Mouse (Mus musculus): ENCODE data around the gene Btbd35f4. TPM values are rescaled to one million over a fixed set of nuclear protein-coding genes. Genes with fewer than 3 reads are reported as not detected.
"Not testable (repeated sequence)": the region's sequence is repeated elsewhere in the genome, so short reads cannot be mapped to it uniquely, and the experiment has no call there.

Btbd35f4 gene
- not detected for polyA plus RNA-seq (2017; shearing (Covaris generic))

DNA sequence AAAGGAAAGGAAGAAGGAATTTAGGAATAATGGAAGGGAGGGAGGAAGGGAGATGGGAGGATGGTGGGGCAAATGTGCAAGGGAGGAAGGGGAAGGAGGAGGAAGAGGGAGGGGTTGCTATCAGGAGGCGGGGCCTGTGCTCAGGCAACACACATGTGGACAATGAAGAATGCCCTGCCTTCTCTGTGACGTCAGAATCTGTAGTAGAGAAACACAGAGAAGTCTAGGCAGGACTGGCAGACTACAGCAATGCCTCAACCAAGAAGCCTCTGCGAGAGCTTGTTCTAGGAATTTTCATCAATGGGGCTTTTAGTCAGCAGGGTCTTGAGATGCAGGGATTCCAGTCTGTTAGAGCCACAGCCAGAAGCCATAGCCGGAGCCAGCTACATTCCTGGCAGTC, at the start of gene Btbd35f4:
TSS of gene Btbd35f4 (plus strand) at position 301 of the 400 bp plus-strand sequence.
- not testable (repeated sequence) for ATAC-seq

- ATAC-seq: not testable (repeated sequence)
These were observed 39.7 kb downstream of the Btbd35f4 start for GRCm38 (mm10) chrX:4840016-4840415.

Other genes starting within 250 kb of the Btbd35f4 start
- not detected for gene Btbd35f27, start 151.6 kb downstream of the Btbd35f4 start, polyA plus RNA-seq (2017; shearing (Covaris generic))